Mouse (Mus musculus) lung, adult 2 months (tissue): Measurements from ENCODE around the gene Suox. TPM values are rescaled to one million over a fixed set of nuclear protein-coding genes. Genes with fewer than 3 reads are reported as not detected.
"Not testable (repeated sequence)": the region's sequence is repeated elsewhere in the genome, so short reads cannot be mapped to it uniquely, and the experiment has no call there.

ENCODE experiments used
- DNase-seq: peaks from one replicate; pipeline ENCODE4 v3.0.0; 2022
- H3K4me1 ChIP-seq: fragments of 200-500 bp; 2 replicates; pipeline ENCODE4 v1.6.1; 2011; ENCODE audit warnings: low read length; ENCODE audit not compliant: control insufficient read depth, insufficient read depth
- H3K4me3 ChIP-seq: fragments of 200-500 bp; replicated peaks from 2 replicates; pipeline ENCODE3; 2011; ENCODE audit warnings: low read depth, mild to moderate bottlenecking, control low read depth, low read length; ENCODE audit errors: extremely low read depth
- CTCF ChIP-seq: fragments of 200-500 bp; IDR thresholded peaks from 2 replicates; pipeline ENCODE4 v1.5.1; 2011; ENCODE audit warnings: mild to moderate bottlenecking, low read length, control low read depth; ENCODE audit not compliant: insufficient read depth
- POLR2A ChIP-seq: fragments of 200-500 bp; IDR thresholded peaks from 2 replicates; pipeline ENCODE4 v1.6.1; 2011; ENCODE audit warnings: low read depth, mild to moderate bottlenecking, control low read depth, low read length, borderline replicate concordance; ENCODE audit errors: extremely low read depth
- whole genome bisulfite sequencing: fragments of 180-500 bp; shearing (Covaris S2); methylation state at CpG from one replicate; pipeline ENCODE4 v1.1.7; 2018; 5-methylcytosine and 5-hydroxymethylcytosine counted together
- polyA plus RNA-seq: library from polyadenylated mRNA; depleted of rRNA; stranded (reverse); fragments of >200 nt; gene quantifications from 2 replicates; pipeline ENCODE4 v1.2.3, GENCODE M21; 2012

The Suox gene
- polyA plus RNA-seq, 1 experiment: 15.3 TPM

GRCm38 (mm10) chr10:128631571-128631970 is 42.3 kb downstream of the Suox start:
- DNase-seq: no peak
- WGBS: 23% methylated on average over 6 of the region's 6 CpGs
- TF ChIP-seq POLR2A (no peak), CTCF (no peak)

GRCm38 (mm10) chr10:128630306-128630705 is 43.6 kb downstream of the Suox start:
- WGBS: 85% methylated on average over 5 of the region's 5 CpGs
- not testable (repeated sequence) for H3K4me1 ChIP-seq, H3K4me3 ChIP-seq, DNase-seq

More at GRCm38 (mm10) chr10:128631571-128631970, 42.3 kb downstream of the Suox start:
- no peaks in the 10 kb centered on the region for H3K4me1 ChIP-seq
- no peak overlapping the region for H3K4me3 ChIP-seq

GRCm38 (mm10) chr10:128629746-128630145 is 44.1 kb downstream of the Suox start:
- Histone ChIP-seq H3K4me3 (no peak overlapping the region), H3K4me1 (peaks cover 6% of the 10 kb centered on the region)
- WGBS: 84% methylated on average over 2 of the region's 2 CpGs
- TF ChIP-seq POLR2A: no peak
- TF ChIP-seq CTCF: no peak
- no peak for DNase-seq

GRCm38 (mm10) chr10:128627398-128628317 is 46.2 kb downstream of the Suox start:
- DNase-seq: no peak
- TF ChIP-seq POLR2A: no peak
- TF ChIP-seq CTCF: no peak
- Histone ChIP-seq H3K4me3 (no peak overlapping the region), H3K4me1 (peaks cover 6% of the 10 kb centered on the region)
- WGBS: 59% methylated on average over 10 of the region's 10 CpGs

GRCm38 (mm10) chr10:128626311-128627310 is 47.3 kb downstream of the Suox start, which contains the start of gene Rps26:
Gene Rps26, minus strand, starts transcription at chr10:128626747.
- peak; percentile 80 for DNase-seq
- WGBS: 1% methylated on average over 40 of the region's 40 CpGs
- TF ChIP-seq POLR2A: peak; percentile 95; the same call in 1 of the 2 replicates
- TF ChIP-seq CTCF: no peak
- Histone ChIP-seq H3K4me1 (peaks cover 6% of the 10 kb centered on the region), H3K4me3 (peak within 1 kb of the TSS; percentile 93)

GRCm38 (mm10) chr10:128625287-128625894 is 48.5 kb downstream of the Suox start:
- 36% methylated on average over 7 of the region's 7 CpGs for WGBS
- DNase-seq: no peak
- TF ChIP-seq POLR2A (no peak), CTCF (no peak)
- Histone ChIP-seq H3K4me3 (peak overlapping the region; percentile 93), H3K4me1 (peaks cover 6% of the 10 kb centered on the region)

- H3K4me1 ChIP-seq, H3K4me3 ChIP-seq, DNase-seq: not testable (repeated sequence)
- 86% methylated on average over 4 of the region's 4 CpGs for WGBS
Measured at GRCm38 (mm10) chr10:128623106-128623613, 50.7 kb downstream of the Suox start.

GRCm38 (mm10) chr10:128622702-128623101 is 51.2 kb downstream of the Suox start:
- no peak for DNase-seq
- no peak overlapping the region for H3K4me3 ChIP-seq
- H3K4me1 ChIP-seq: peaks cover 6% of the 10 kb centered on the region
- TF ChIP-seq POLR2A: no peak
- no peak for TF ChIP-seq CTCF
- 86% methylated on average over 4 of the region's 4 CpGs for WGBS

GRCm38 (mm10) chr10:128621986-128622520 is 51.8 kb downstream of the Suox start:
- Histone ChIP-seq H3K4me1 (peaks cover 6% of the 10 kb centered on the region), H3K4me3 (no peak overlapping the region)
- WGBS: 67% methylated on average over 3 of the region's 3 CpGs
- TF ChIP-seq CTCF (no peak), POLR2A (no peak)
- no peak for DNase-seq
